Mouse (Mus musculus) forebrain, embryonic 16.5 days (tissue): Measurements from ENCODE around the gene Nav1. TPM values are rescaled to one million over a fixed set of nuclear protein-coding genes. Genes with fewer than 3 reads are reported as not detected.

Experiments used
- ATAC-seq: fragments of 200-750 bp; cut with Nextera tagmentation; 2 replicates; pipeline ENCODE4 v1.8.0; 2017; ENCODE audit warnings: mild to moderate bottlenecking, moderate library complexity
- H3K27ac ChIP-seq: fragments of 300-500 bp; sonication (generic); 2 replicates; pipeline ENCODE4 v1.5.1; 2014; ENCODE audit warnings: low read length, control low read depth
- H3K27me3 ChIP-seq: fragments of 300-500 bp; sonication (generic); replicated peaks from 2 replicates; pipeline ENCODE4 v1.6.1; 2014; ENCODE audit warnings: low read length; ENCODE audit not compliant: control insufficient read depth, insufficient read depth
- H3K36me3 ChIP-seq: fragments of 300-500 bp; sonication (generic); 2 replicates; pipeline ENCODE4 v1.6.1; 2014; ENCODE audit not compliant: control insufficient read depth, insufficient read depth
- H3K4me1 ChIP-seq: fragments of 300-500 bp; sonication (generic); replicated peaks from 2 replicates; pipeline ENCODE4 v1.6.1; 2014; ENCODE audit warnings: low read length; ENCODE audit not compliant: control insufficient read depth, insufficient read depth
- H3K4me2 ChIP-seq: fragments of 300-500 bp; sonication (generic); 2 replicates; pipeline ENCODE4 v1.6.1; 2014; ENCODE audit warnings: mild to moderate bottlenecking, low read length, control low read depth
- H3K4me3 ChIP-seq: fragments of 300-500 bp; sonication (generic); replicated peaks from 2 replicates; pipeline ENCODE4 v1.5.1; 2014; ENCODE audit warnings: mild to moderate bottlenecking, low read length, control low read depth
- H3K9ac ChIP-seq: fragments of 300-500 bp; sonication (generic); replicated peaks from 2 replicates; pipeline ENCODE4 v1.6.1; 2014; ENCODE audit warnings: low read depth, low read length, control low read depth
- H3K9me3 ChIP-seq: fragments of 300-500 bp; sonication (generic); 2 replicates; pipeline ENCODE4 v1.6.1; 2016; ENCODE audit warnings: low read length; ENCODE audit not compliant: control insufficient read depth
- WGBS: fragments of 180-500 bp; shearing (Covaris S2); extraction: QIAGEN DNeasy Blood & Tissue Kit; methylation state at CpG from one replicate; pipeline ENCODE4 v1.1.7; 2014; 5-methylcytosine and 5-hydroxymethylcytosine counted together
- polyA plus RNA-seq: library from polyadenylated mRNA; unstranded; fragments of >200 nt; fragmentation: Nextera tagmentation; extraction: Ambion mirVana; gene quantifications from 2 replicates; pipeline ENCODE4 v1.2.1, GENCODE M21; 2015

The Nav1 gene
- polyA plus RNA-seq, 1 experiment from 2014 or later = 62.6 TPM

GRCm38 (mm10) chr1:135483971-135484370 is 123.1 kb downstream of the Nav1 start:
- H3K9me3 ChIP-seq = 0 out of 2 replicates have a peak, but pooled peaks cover 2% of the 10 kb centered on the region
- no peaks in the 10 kb centered on the region for H3K36me3 ChIP-seq
- H3K27me3 ChIP-seq = no peaks in the 10 kb centered on the region
- H3K4me1 ChIP-seq = no peaks in the 10 kb centered on the region
- H3K4me2 ChIP-seq = no peak overlapping the region
- no peak overlapping the region for H3K9ac ChIP-seq
- 93% methylated on average over 6 of the region's 6 CpGs for WGBS
- ATAC-seq = no peak
- H3K27ac ChIP-seq = no peak overlapping the region
- no peak overlapping the region for H3K4me3 ChIP-seq

- Histone ChIP-seq H3K9ac (no peak overlapping the region), H3K4me3 (no peak overlapping the region), H3K36me3 (no peaks in the 10 kb centered on the region), H3K27me3 (no peaks in the 10 kb centered on the region), H3K9me3 (0 out of 2 replicates have a peak, but pooled peaks cover 2% of the 10 kb centered on the region), H3K27ac (no peak overlapping the region), H3K4me1 (no peaks in the 10 kb centered on the region), H3K4me2 (no peak overlapping the region)
- WGBS = 86% methylated on average over 1 of the region's 1 CpGs
- ATAC-seq = no peak
These were observed 124.4 kb downstream of the Nav1 start for GRCm38 (mm10) chr1:135482666-135483065.

GRCm38 (mm10) chr1:135481656-135482055 is 125.4 kb downstream of the Nav1 start:
- 84% methylated on average over 9 of the region's 9 CpGs for WGBS
- Histone ChIP-seq H3K4me3 (no peak overlapping the region), H3K4me2 (no peak overlapping the region), H3K4me1 (no peaks in the 10 kb centered on the region), H3K36me3 (no peaks in the 10 kb centered on the region), H3K9me3 (0 out of 2 replicates have a peak, but pooled peaks cover 2% of the 10 kb centered on the region), H3K27me3 (no peaks in the 10 kb centered on the region), H3K27ac (no peak overlapping the region), H3K9ac (no peak overlapping the region)
- ATAC-seq = no peak

GRCm38 (mm10) chr1:135480815-135481214 is 126.3 kb downstream of the Nav1 start:
- WGBS = 75% methylated on average over 3 of the region's 3 CpGs
- Histone ChIP-seq H3K9me3 (0 out of 2 replicates have a peak, but pooled peaks cover 2% of the 10 kb centered on the region), H3K4me3 (no peak overlapping the region), H3K4me2 (no peak overlapping the region), H3K36me3 (no peaks in the 10 kb centered on the region), H3K4me1 (no peaks in the 10 kb centered on the region), H3K27ac (no peak overlapping the region), H3K9ac (no peak overlapping the region), H3K27me3 (no peaks in the 10 kb centered on the region)
- ATAC-seq = no peak

- Histone ChIP-seq H3K4me1 (0 out of 2 replicates have a peak, but pooled peaks cover 2% of the 10 kb centered on the region), H3K36me3 (peaks cover 16% of the 10 kb centered on the region), H3K4me2 (no peak overlapping the region), H3K4me3 (no peak overlapping the region), H3K9ac (no peak overlapping the region), H3K27me3 (no peaks in the 10 kb centered on the region), H3K27ac (no peak overlapping the region), H3K9me3 (no peaks in the 10 kb centered on the region)
- 87% methylated on average over 7 of the region's 7 CpGs for WGBS
- ATAC-seq = no peak
These were observed 131.6 kb downstream of the Nav1 start for GRCm38 (mm10) chr1:135475571-135475895.

GRCm38 (mm10) chr1:135474861-135475570 is 132.1 kb downstream of the Nav1 start:
- H3K27ac ChIP-seq = no peak overlapping the region
- ATAC-seq = no peak
- 60% methylated on average over 15 of the region's 15 CpGs for WGBS
- no peaks in the 10 kb centered on the region for H3K27me3 ChIP-seq
- H3K4me1 ChIP-seq = 0 out of 2 replicates have a peak, but pooled peaks cover 2% of the 10 kb centered on the region
- H3K9ac ChIP-seq = no peak overlapping the region
- no peak overlapping the region for H3K4me3 ChIP-seq
- H3K36me3 ChIP-seq = peaks cover 22% of the 10 kb centered on the region
- no peaks in the 10 kb centered on the region for H3K9me3 ChIP-seq
- H3K4me2 ChIP-seq = no peak overlapping the region

- 88% methylated on average over 5 of the region's 5 CpGs for WGBS
- Histone ChIP-seq H3K9ac (no peak overlapping the region), H3K4me1 (0 out of 2 replicates have a peak, but pooled peaks cover 2% of the 10 kb centered on the region), H3K27ac (no peak overlapping the region), H3K36me3 (peaks cover 33% of the 10 kb centered on the region), H3K9me3 (no peaks in the 10 kb centered on the region), H3K4me3 (no peak overlapping the region), H3K27me3 (no peaks in the 10 kb centered on the region), H3K4me2 (no peak overlapping the region)
- no peak for ATAC-seq
These were observed 134.6 kb downstream of the Nav1 start for GRCm38 (mm10) chr1:135472536-135472935.

GRCm38 (mm10) chr1:135471742-135472141 is 135.4 kb downstream of the Nav1 start:
- Histone ChIP-seq H3K4me3 (no peak overlapping the region), H3K4me1 (0 out of 2 replicates have a peak, but pooled peaks cover 2% of the 10 kb centered on the region), H3K9me3 (no peaks in the 10 kb centered on the region), H3K27ac (no peak overlapping the region), H3K27me3 (no peaks in the 10 kb centered on the region), H3K4me2 (no peak overlapping the region), H3K9ac (no peak overlapping the region), H3K36me3 (peaks cover 40% of the 10 kb centered on the region)
- WGBS = 93% methylated on average over 5 of the region's 5 CpGs
- ATAC-seq = no peak

GRCm38 (mm10) chr1:135470546-135470945 is 136.5 kb downstream of the Nav1 start:
- no peak for ATAC-seq
- no peak overlapping the region for H3K4me2 ChIP-seq
- 93% methylated on average over 13 of the region's 13 CpGs for WGBS
- no peak overlapping the region for H3K4me3 ChIP-seq
- no peaks in the 10 kb centered on the region for H3K27me3 ChIP-seq
- no peak overlapping the region for H3K27ac ChIP-seq
- H3K9ac ChIP-seq = no peak overlapping the region
- H3K9me3 ChIP-seq = no peaks in the 10 kb centered on the region
- H3K4me1 ChIP-seq = 0 out of 2 replicates have a peak, but pooled peaks cover 2% of the 10 kb centered on the region
- H3K36me3 ChIP-seq = peaks cover 43% of the 10 kb centered on the region
